Mouse (Mus musculus) small intestine, adult 2 months (tissue): ENCODE results near the gene Pomgnt1.

Experiments used
- CTCF ChIP-seq: fragments of 200-500 bp; IDR thresholded peaks from 2 replicates; pipeline ENCODE4 v1.5.1; 2012; ENCODE audit warnings: low read depth, mild to moderate bottlenecking, control low read depth, inconsistent platforms, low read length, moderate library complexity, mixed read lengths; ENCODE audit not compliant: insufficient replicate concordance, insufficient read length; ENCODE audit errors: extremely low read depth
- POLR2A ChIP-seq: fragments of 200-500 bp; IDR thresholded peaks from 2 replicates; pipeline ENCODE4 v1.6.1; 2012; ENCODE audit warnings: low read depth, mild to moderate bottlenecking, control low read depth, inconsistent platforms, low read length, moderate library complexity

GRCm38 (mm10) chr4:116160769-116161168 lies 37.1 kb downstream of the Pomgnt1 start:
- TF ChIP-seq CTCF: no peak
- TF ChIP-seq POLR2A: no peak
